Mouse (Mus musculus): Measurements from ENCODE around the gene Grhl1. TPM values are rescaled to one million over a fixed set of nuclear protein-coding genes. Genes with fewer than 3 reads are reported as not detected.
A peak's percentile ranks its signal among the peaks of the same experiment; 100 is the strongest.

The Grhl1 gene
- polyA plus RNA-seq, 1 experiment from 2014 or later = 0.87 TPM

DNA sequence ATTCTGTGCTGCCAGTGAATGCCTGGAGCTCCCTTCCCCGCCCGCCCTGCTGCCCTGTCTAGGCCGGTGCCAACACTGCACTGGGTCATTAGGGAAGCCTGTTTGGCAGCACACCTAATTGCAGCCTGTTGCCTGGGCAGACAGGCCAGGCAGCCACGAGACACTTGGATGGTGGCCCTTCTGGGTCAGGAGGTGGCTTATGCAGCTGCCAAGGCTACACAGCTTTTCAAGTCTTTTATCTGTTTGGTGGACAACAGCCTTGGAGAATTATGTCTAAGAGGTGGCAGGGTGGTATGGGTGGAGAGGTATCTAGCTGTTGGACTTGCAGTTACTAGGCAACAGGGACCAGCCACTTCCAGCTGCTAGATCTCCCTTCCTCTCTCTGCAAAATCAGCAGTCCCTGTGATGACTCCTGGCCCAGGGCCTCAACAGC, 70.3 kb downstream of the Grhl1 start:
- ATAC-seq (replicated peaks; ENCODE audit: low FRiP score, low TSS enrichment, low read depth) = no peak
- H3K36me3 ChIP-seq (ENCODE audit: control insufficient read depth, insufficient read depth, low read length) = no peaks in the 10 kb centered on the region
- H3K4me3 ChIP-seq (ENCODE audit: low read depth, low read length) = no peak overlapping the region
- no peak overlapping the region for H3K4me2 ChIP-seq (ENCODE audit: low read length)
- no peak overlapping the region for H3K9ac ChIP-seq (ENCODE audit: low read length)
- no peaks in the 10 kb centered on the region for H3K27me3 ChIP-seq (replicated peaks; ENCODE audit: control insufficient read depth, insufficient read depth, low read length)
- 72% methylated on average over 4 of the region's 4 CpGs for WGBS
- H3K27ac ChIP-seq (ENCODE audit: low read depth) = no peak overlapping the region
- no peaks in the 10 kb centered on the region for H3K9me3 ChIP-seq (ENCODE audit: control insufficient read depth, low read length)
- no peak for DNase-seq (ENCODE audit: low spot score)
- no peaks in the 10 kb centered on the region for H3K4me1 ChIP-seq (replicated peaks; ENCODE audit: control insufficient read depth, insufficient read depth, low read length)

DNA sequence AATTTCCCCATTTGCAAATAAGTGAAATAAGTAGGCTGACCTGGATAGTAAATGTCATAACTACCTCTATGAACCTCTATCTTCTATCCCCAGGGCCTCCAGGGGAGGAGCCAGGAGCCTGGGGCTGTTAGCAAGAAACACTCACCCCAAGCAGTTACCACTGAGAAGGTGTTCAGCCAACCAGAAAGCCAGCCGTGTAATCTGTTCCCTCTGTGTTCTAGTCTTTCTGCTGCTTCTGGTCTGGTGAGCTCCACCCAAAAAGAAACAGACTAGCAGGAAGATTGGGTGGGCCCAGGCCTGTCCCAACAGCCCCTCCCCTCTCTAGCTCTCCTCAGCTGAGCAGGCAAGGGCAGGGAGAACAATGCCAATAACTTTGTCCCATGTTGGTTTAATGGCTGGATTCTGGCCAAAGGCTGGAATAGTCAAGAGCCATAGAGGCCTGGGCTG, 72.1 kb downstream of the Grhl1 start:
- no peak for DNase-seq (ENCODE audit: low spot score)
- Histone ChIP-seq H3K9me3 (ENCODE audit: control insufficient read depth, low read length) (no peaks in the 10 kb centered on the region), H3K9ac (ENCODE audit: low read length) (no peak overlapping the region), H3K27me3 (replicated peaks; ENCODE audit: control insufficient read depth, insufficient read depth, low read length) (no peaks in the 10 kb centered on the region), H3K27ac (ENCODE audit: low read depth) (no peak overlapping the region), H3K36me3 (ENCODE audit: control insufficient read depth, insufficient read depth, low read length) (no peaks in the 10 kb centered on the region), H3K4me3 (ENCODE audit: low read depth, low read length) (no peak overlapping the region), H3K4me2 (ENCODE audit: low read length) (no peak overlapping the region), H3K4me1 (replicated peaks; ENCODE audit: control insufficient read depth, insufficient read depth, low read length) (no peaks in the 10 kb centered on the region)
- no peak for ATAC-seq (replicated peaks; ENCODE audit: low FRiP score, low TSS enrichment, low read depth)
- WGBS = 65% methylated on average over 1 of the region's 1 CpGs

DNA sequence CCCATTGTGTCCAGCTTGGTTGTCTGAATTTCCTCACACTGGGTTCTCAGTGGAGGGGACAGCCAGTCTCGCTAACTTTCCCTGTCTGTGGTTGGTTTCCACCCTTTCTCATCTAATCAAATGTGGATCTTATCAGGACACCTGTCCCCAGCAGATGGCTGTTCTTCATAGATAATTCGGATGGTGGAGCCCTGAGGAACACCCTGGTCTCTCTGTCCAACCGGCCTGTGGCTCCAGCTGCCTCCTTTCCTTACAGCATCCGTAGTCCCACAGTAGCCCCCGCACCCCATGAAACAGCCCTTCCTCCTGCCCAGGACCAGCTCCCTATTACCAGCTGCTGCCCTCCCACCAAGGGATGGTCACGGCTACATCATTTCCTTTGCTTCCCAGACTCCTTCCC, 73.8 kb downstream of the Grhl1 start:
- ATAC-seq (replicated peaks; ENCODE audit: low FRiP score, low TSS enrichment, low read depth) (no peak), DNase-seq (ENCODE audit: low spot score) (no peak)
- no peak overlapping the region for H3K27ac ChIP-seq (ENCODE audit: low read depth)
- H3K9ac ChIP-seq (ENCODE audit: low read length) = no peak overlapping the region
- 79% methylated on average over 6 of the region's 6 CpGs for WGBS
- no peaks in the 10 kb centered on the region for H3K36me3 ChIP-seq (ENCODE audit: control insufficient read depth, insufficient read depth, low read length)
- peaks cover 8% of the 10 kb centered on the region for H3K4me1 ChIP-seq (replicated peaks; ENCODE audit: control insufficient read depth, insufficient read depth, low read length)
- H3K4me3 ChIP-seq (ENCODE audit: low read depth, low read length) = no peak overlapping the region
- H3K27me3 ChIP-seq (replicated peaks; ENCODE audit: control insufficient read depth, insufficient read depth, low read length) = no peaks in the 10 kb centered on the region
- no peak overlapping the region for H3K4me2 ChIP-seq (ENCODE audit: low read length)
- H3K9me3 ChIP-seq (ENCODE audit: control insufficient read depth, low read length) = no peaks in the 10 kb centered on the region

DNA sequence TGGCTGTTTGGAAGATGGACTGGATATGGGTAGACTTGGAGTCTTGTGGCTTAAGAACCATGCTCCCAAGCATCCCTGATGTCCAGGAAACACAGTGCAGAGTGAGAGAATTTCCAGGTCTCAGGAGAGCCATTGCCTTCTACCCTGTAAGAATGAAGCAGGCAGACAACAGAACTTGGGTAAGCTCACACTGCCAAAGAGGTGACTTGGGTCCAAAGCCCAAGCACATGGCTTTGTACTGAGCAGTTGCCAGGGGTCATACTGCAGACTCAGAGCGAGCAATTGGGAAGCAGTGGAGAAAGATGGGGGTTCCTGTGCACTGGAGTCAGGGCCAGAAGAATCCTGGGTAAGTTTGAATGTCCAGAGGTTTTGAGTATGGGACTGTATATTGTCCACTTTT, 76.0 kb downstream of the Grhl1 start:
- Histone ChIP-seq H3K4me2 (ENCODE audit: low read length) (no peak overlapping the region), H3K27me3 (replicated peaks; ENCODE audit: control insufficient read depth, insufficient read depth, low read length) (no peaks in the 10 kb centered on the region), H3K36me3 (ENCODE audit: control insufficient read depth, insufficient read depth, low read length) (no peaks in the 10 kb centered on the region), H3K9ac (ENCODE audit: low read length) (no peak overlapping the region), H3K27ac (ENCODE audit: low read depth) (no peak overlapping the region), H3K9me3 (ENCODE audit: control insufficient read depth, low read length) (no peaks in the 10 kb centered on the region), H3K4me3 (ENCODE audit: low read depth, low read length) (no peak overlapping the region), H3K4me1 (replicated peaks; ENCODE audit: control insufficient read depth, insufficient read depth, low read length) (peaks cover 18% of the 10 kb centered on the region)
- 81% methylated on average over 1 of the region's 1 CpGs for WGBS
- ATAC-seq (replicated peaks; ENCODE audit: low FRiP score, low TSS enrichment, low read depth) (no peak), DNase-seq (ENCODE audit: low spot score) (no peak)

DNA sequence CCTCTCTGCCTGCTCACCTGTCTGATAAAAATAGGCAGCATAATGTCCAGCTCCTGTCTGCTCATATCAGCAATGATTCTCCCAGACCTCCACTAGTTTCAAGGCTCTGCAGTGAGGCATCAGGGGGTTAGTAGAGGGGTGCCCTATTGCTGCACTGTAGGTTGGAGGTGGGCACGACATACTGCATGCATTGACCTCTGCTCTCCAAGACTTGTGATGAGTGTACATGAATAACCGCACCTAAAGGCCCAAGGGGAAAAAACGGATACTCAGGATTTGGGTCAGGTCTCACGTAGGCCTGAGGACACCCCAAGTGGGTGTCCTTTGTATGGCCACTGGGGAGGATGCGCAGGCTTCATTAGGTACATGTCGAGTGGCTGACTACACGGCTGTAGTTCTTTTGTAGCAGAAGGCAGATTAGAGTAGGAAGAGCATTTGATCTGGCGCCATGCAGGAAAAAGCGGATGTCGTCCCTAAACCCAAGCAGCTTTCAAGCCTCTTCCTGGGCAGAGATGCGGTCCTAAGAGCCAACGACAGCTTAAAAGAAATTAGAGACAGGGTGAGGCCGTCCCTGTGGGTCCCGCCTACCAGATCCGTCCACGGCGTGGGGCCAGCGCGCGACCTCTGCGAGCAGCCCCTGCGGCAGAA, 78.5 kb downstream of the Grhl1 start:
- Histone ChIP-seq H3K9ac (ENCODE audit: low read length) (peak overlapping the region; percentile 98), H3K27me3 (replicated peaks; ENCODE audit: control insufficient read depth, insufficient read depth, low read length) (no peaks in the 10 kb centered on the region), H3K27ac (ENCODE audit: low read depth) (peak overlapping the region; percentile 85), H3K4me1 (replicated peaks; ENCODE audit: control insufficient read depth, insufficient read depth, low read length) (peaks cover 18% of the 10 kb centered on the region), H3K9me3 (ENCODE audit: control insufficient read depth, low read length) (no peaks in the 10 kb centered on the region), H3K36me3 (ENCODE audit: control insufficient read depth, insufficient read depth, low read length) (peaks cover 22% of the 10 kb centered on the region), H3K4me2 (ENCODE audit: low read length) (peak overlapping the region; percentile 61), H3K4me3 (ENCODE audit: low read depth, low read length) (peak overlapping the region; percentile 97)
- WGBS = 5% methylated on average over 22 of the region's 22 CpGs
- ATAC-seq (replicated peaks; ENCODE audit: low FRiP score, low TSS enrichment, low read depth) (peak; percentile 3; the same call in 1 of the 2 replicates), DNase-seq (ENCODE audit: low spot score) (peak; percentile 72)

DNA sequence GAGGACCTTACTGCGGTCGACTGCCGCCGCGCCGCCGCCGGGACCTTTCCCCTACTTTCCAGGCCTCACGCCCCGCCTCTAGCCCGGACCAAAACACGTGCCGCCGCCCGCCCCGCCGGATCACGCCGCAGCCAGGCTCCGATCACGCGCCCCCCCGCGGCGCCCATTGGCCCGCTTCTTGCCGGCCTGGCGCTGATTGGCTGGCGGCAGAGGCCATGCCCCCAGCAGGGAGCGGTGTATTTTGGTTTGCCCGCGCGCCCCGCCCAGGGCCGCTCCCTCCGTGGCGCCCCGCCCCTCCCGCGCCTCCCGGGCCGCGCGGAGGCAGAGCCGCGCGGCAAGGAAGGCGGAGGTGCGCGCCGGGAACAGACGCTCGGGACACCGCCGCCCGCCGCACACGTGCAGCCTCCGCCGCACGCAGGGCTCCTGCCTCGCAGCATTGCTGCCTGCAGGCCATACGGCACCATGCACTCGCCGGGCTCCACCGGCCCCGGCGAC, 79.0 kb downstream of the Grhl1 start, which contains the start of gene Klf11:
Gene Klf11, plus strand, starts transcription at position 212 of the 495 bp plus-strand sequence.
- H3K4me3 ChIP-seq (ENCODE audit: low read depth, low read length) = peak within 1 kb of the TSS; percentile 97
- H3K4me1 ChIP-seq (replicated peaks; ENCODE audit: control insufficient read depth, insufficient read depth, low read length) = peaks cover 19% of the 10 kb centered on the region
- under 1% methylated on average over 56 of the region's 68 CpGs for WGBS
- ATAC-seq (replicated peaks; ENCODE audit: low FRiP score, low TSS enrichment, low read depth) = peak; percentile 94
- H3K27me3 ChIP-seq (replicated peaks; ENCODE audit: control insufficient read depth, insufficient read depth, low read length) = no peaks in the 10 kb centered on the region
- peak within 1 kb of the TSS; percentile 98 for H3K9ac ChIP-seq (ENCODE audit: low read length)
- no peaks in the 10 kb centered on the region for H3K9me3 ChIP-seq (ENCODE audit: control insufficient read depth, low read length)
- H3K4me2 ChIP-seq (ENCODE audit: low read length) = peak within 1 kb of the TSS; percentile 61
- DNase-seq (ENCODE audit: low spot score) = peak; percentile 98
- peaks cover 28% of the 10 kb centered on the region for H3K36me3 ChIP-seq (ENCODE audit: control insufficient read depth, insufficient read depth, low read length)
- H3K27ac ChIP-seq (ENCODE audit: low read depth) = peak within 1 kb of the TSS; percentile 98

DNA sequence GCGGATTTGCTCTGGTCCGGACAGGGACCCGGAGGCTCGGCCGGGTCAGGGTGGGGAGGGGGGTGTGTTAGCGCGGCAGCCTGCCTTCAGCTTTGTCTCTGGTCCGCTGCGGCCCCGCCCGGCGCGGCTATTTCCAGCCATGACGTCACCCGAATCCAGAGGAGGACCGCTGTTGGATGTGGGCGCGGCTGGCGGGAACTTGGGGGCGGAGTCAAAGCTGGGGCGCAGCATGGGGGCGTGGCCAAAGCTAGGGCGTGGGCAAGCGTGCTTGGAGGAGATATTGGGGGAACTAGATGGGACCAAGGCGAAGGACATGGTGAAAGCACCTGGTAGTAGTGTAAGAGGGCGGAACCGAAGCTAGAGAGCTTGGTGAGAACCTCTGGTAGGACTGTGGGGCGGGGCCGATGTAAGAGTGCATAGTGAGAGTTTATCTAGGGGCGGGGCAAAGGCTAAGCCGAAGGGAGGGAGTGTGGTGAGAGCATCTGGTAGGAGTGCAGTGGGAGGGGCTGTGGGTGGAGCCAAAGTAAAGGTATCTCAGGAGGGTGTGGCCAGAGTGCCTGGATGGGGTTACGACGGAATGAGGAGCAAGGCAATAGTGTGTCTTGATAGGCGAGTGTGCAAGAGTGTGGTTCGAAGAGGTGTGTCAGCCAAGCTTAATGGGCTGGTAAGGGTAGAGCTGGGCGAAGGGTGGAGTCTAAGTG, 79.7 kb downstream of the Grhl1 start:
- ATAC-seq (replicated peaks; ENCODE audit: low FRiP score, low TSS enrichment, low read depth) (peak; percentile 89), DNase-seq (ENCODE audit: low spot score) (peak; percentile 99)
- Histone ChIP-seq H3K4me2 (ENCODE audit: low read length) (peak overlapping the region; percentile 61), H3K27ac (ENCODE audit: low read depth) (peak overlapping the region; percentile 98), H3K27me3 (replicated peaks; ENCODE audit: control insufficient read depth, insufficient read depth, low read length) (no peaks in the 10 kb centered on the region), H3K4me3 (ENCODE audit: low read depth, low read length) (peak overlapping the region; percentile 97), H3K9me3 (ENCODE audit: control insufficient read depth, low read length) (no peaks in the 10 kb centered on the region), H3K9ac (ENCODE audit: low read length) (peak overlapping the region; percentile 98), H3K36me3 (ENCODE audit: control insufficient read depth, insufficient read depth, low read length) (peaks cover 33% of the 10 kb centered on the region), H3K4me1 (replicated peaks; ENCODE audit: control insufficient read depth, insufficient read depth, low read length) (peaks cover 22% of the 10 kb centered on the region)
- WGBS = under 1% methylated on average over 36 of the region's 36 CpGs

DNA sequence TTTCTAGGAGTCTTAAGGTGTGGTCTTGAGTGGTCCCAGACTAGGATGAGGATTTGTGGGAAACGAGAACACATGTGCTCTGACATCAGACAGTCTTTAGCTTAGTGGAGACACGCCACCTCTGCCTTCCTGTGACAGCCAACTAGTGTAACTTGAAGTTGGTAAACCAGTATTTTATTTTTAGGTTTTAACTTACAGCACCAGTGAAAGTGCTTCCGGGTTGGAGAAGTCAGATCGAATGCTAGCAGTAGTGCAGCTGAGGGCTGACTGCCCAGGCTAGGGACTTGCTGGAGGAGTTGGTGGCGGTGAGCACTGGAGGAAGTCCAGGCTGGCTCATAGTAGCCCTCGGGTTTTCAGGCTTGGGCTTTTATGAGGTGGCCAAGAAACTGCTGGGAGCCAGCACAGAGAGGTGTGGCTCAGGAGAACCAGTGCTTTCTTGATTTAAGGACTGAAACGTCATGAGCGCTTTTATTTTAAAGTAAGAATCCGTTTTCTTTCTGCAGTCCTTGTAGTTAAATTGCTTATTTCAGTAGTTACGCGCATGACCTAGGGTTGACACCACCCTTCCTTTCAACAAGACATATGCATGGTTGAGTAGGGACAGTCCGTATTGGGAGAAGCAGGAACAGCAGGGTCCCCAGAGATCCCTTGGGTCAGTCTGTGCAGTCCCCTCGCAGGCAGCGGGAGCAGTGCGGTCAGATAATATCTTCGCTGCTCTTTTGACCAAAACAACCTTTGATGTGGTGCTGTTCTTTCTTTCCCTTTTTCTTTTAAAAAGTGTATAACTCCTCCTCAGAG, 82.2 kb downstream of the Grhl1 start:
- Histone ChIP-seq H3K27ac (ENCODE audit: low read depth) (no peak overlapping the region), H3K36me3 (ENCODE audit: control insufficient read depth, insufficient read depth, low read length) (peaks cover 58% of the 10 kb centered on the region), H3K27me3 (replicated peaks; ENCODE audit: control insufficient read depth, insufficient read depth, low read length) (no peaks in the 10 kb centered on the region), H3K4me2 (ENCODE audit: low read length) (no peak overlapping the region), H3K4me3 (ENCODE audit: low read depth, low read length) (no peak overlapping the region), H3K4me1 (replicated peaks; ENCODE audit: control insufficient read depth, insufficient read depth, low read length) (peaks cover 22% of the 10 kb centered on the region), H3K9me3 (ENCODE audit: control insufficient read depth, low read length) (no peaks in the 10 kb centered on the region), H3K9ac (ENCODE audit: low read length) (no peak overlapping the region)
- 83% methylated on average over 16 of the region's 16 CpGs for WGBS
- DNase-seq (ENCODE audit: low spot score) (no peak), ATAC-seq (replicated peaks; ENCODE audit: low FRiP score, low TSS enrichment, low read depth) (no peak)

All from intestine, embryonic 14.5 days (tissue).